Mouse (Mus musculus): ENCODE results near the gene Gm20458.

Gm20458 gene

DNA sequence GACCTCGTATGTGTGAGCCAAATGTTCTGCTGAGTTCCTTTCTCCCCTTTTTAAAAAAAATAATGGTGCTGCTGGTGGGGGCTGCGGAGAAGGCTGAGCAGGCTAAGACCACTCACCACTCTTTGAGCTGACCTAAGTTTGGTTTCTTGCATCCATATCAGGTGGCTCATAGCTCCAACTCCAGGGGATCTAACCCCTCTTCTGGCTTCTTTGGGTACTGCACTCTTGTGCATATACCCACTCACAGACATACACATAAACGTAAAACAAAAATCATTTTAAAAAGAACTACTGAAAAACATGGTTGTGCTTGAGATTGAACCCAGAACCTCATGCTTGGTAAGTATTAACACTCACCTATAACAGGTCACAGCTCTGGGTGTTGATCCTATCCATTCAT is 44.2 kb downstream of the Gm20458 start:
- DNase-seq, result no peak

DNA sequence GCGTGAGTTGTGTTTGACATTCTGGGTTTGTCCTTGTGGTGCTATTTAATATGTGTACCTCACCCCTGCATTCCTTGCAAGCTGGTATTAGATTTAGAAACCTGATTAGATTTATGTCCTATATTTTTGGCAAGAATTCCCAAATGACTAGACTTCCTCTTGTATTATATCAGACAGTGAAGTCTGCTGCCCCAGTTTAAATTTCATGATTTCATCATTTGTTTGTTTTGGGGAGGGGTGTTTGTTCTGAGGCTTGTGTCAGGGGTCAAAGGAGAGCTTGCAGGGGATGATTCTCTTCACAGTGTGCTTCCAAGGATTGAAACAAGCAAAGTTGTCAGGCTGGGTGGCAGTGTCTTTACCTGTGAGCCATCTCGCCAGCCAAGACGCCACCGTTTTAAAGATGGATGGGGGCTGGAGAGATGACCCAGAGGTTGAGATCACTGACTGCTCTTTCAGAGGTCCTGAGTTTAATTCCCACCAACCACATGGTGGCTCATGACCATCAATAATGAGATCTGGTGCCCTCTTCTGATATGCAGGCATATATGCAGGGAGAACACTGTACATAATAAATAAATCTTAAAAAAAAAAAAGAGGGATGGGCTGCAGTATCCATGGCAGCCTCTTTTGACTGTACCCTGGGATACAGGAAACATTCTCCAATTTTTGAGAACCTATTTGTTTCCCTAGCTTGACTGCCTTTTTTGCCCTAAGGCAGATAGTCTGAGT is 45.0 kb downstream of the Gm20458 start:
- no peak for DNase-seq

DNA sequence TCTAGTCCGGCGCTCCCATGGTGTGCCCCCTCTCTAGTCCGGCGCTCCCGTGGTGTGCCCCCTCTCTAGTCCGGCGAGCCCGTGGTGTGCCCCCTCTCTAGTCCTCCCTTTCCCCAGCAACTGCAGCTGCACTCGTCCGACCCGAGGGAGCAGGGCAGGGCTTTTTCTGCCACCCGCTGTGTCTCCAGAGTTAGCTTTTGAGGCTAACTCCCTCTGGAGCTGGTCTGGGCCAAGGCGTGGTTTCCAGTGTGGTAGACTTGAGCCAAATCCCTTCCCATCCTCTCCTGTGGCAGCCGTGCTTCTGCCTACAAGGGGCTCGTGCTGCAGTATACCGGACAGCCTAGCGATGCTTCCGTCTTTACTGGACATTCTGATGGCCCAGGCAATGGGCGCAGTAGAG is 47.0 kb downstream of the Gm20458 start:
- no peak for DNase-seq

DNA sequence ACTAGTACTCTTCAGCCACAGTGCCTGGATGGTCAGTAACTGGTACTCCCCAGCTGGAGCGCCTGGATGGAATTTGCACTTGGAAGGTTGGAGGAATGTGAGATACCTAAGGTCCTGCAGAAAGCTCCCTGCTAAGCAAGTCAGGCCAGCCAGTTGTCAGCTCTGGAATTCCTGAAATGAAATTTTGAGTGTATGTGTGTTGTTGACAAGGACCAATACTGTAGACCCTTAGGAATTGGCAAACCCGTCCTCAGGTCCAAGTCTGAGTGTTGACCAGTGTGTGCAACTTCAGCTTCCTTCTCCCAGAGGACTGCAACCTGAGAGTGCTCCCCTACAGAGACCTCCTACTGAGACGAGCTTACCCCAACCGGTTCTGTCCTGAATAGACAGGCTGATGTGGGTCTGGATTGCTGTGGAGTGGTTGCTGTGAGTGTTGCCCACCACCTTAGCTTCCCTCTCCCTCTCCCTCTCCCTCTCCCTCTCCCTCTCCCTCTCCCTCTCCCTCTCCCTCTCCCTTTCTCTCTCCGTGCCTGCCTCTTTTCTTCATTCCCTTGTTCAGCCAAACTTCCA is 49.9 kb downstream of the Gm20458 start:
- DNase-seq, result no peak

DNA sequence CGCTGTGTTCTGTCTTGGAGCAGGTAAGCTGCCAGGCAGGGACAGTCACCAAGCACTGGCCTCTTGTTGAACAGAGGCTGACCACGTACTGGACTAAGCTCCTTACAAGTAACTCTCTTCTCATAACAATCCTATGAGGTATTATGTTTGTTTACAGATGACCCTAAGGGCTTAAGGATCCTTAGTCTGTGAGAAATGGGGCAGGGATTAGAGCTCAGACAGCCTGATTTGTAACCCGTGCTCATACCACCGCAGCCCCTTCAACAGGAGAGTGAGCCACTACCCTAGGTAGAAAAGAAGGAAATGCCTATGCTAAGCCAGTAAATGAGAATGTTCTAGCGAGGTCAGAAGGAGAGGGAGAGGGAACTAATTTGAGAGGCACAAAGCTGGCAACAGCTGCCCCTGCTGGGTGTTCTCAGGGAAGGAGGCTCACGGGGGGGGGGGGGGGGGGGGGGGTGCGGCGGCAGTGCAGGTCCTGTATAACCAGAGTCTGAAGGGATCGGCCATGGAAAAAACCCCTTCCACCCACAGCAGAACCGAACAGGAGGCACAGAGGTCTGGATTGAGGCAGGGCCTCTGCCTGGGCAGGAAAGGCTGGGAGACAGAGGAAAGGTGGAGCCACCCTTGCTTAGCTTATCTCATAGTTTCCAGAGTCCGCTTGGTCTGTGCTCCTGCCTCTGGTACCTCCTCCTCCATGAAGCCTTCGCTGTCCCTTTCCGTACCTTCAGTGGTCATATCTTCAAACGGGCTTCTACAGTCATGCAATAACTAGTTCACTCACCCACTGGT is 51.5 kb downstream of the Gm20458 start:
- DNase-seq, result no peak

DNA sequence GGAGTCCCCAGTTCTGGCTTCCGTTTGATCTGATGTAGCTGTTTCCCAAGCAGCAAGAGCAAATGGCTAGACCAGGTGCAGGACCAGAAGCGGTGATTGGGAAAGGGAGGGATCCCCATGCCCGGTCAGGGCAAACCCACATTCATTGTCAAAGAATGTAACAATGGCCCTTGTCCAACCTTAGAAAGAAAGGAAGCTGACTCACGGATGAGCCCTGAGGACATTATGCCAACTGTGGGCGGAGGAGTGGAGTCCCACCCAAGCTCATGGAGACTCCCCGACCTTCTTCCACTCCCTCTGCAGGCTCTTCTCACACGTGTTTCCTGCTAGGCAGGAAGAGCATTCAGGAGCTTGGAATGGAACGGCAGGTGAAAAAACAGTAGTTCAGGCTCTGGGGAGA is 52.6 kb downstream of the Gm20458 start:
- no peak for DNase-seq

DNA sequence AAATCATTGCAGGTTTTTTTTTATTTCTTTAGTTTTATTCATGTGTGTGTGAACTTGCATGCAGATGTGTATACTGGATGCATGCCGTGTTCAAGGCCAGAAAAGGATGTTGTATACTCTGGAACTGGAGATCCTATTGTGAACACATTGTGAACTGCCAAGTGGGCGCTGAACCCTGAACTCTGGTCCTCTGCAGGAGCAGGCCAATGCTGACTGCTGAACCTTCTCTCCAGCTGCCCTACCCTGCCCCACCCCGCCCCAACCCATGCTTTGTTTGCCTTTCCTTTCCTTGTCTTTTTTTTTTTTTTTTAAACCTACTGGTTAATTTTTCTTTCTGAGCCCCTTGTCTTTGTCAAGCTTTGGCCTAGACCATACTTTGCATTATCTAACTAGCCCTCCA is 54.1 kb downstream of the Gm20458 start:
- DNase-seq, result no peak

DNA sequence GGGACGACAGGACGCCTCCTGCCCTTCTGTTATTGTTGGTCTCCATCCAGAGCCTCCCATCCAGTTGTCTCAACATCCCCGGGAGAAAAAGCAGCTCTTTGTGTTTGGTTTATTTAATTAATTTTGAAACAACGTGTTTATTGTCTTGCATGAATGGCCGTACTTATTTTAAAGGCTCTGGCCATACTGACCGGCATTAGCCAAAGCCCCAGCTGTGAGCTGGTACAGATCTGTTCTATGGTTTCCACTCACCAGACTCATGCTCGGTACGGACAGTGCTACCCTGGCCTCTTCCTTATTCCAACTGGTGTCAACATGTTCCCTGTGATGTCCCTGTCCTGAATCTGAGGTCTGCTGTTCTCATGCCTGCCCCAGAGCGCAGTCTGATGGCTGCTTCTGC is 55.1 kb downstream of the Gm20458 start:
- DNase-seq, result no peak

DNA sequence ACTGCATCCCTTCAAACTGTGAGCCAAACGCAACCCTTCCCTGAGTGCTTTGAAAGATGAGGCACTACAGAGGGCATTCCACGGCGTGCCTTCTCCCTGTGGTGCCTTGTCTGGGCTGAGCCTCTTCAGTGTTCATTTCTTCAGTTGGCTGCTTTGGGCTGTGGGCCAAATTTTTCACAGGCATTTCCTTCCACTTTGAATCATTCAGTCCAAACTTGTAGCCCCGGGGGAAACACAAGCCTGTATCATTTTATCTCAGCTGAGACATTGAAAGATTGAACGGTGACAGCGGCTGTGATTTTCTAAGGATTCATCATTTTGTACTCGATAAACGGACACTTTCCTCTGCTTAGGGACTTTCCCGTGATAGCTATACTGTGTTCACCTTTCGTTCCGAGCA is 55.8 kb downstream of the Gm20458 start:
- no peak for DNase-seq

DNA sequence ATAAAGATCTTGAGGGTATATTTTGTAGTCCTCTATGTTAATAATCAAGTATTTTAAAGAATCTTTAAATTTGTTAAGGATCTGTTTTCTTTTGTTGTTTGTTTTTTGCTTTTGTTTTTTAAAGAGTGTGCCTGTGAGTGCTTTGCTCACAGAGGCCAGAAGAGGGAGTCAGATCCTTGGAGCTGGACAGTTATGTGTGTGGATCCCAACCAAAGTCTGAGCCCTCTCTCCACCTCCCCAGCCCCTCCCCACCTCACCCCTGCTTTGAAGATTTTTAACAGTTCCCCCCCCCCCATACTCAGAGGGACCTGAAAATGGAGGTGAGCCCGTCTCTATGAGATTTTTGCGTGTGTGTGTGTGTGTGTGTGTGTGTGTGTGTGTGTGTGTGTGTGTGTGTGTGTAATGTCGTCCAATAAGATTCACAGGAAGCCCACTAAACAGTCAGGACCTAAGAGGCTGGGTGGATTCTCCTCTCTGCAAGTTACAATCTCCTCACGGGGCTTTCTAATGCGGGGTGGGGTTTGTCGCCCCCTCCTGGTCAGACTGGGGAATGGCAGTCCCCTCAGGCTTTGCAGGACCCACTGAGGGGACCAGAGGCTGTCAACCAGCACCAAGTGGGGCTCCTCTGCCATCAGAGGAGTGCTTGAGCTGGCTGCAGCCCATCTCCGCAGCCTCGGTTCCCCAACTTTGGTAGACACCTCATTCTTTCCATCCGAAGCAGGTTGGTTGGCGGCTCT is 56.9 kb downstream of the Gm20458 start:
- peak; percentile 87 to 89 for DNase-seq

DNA sequence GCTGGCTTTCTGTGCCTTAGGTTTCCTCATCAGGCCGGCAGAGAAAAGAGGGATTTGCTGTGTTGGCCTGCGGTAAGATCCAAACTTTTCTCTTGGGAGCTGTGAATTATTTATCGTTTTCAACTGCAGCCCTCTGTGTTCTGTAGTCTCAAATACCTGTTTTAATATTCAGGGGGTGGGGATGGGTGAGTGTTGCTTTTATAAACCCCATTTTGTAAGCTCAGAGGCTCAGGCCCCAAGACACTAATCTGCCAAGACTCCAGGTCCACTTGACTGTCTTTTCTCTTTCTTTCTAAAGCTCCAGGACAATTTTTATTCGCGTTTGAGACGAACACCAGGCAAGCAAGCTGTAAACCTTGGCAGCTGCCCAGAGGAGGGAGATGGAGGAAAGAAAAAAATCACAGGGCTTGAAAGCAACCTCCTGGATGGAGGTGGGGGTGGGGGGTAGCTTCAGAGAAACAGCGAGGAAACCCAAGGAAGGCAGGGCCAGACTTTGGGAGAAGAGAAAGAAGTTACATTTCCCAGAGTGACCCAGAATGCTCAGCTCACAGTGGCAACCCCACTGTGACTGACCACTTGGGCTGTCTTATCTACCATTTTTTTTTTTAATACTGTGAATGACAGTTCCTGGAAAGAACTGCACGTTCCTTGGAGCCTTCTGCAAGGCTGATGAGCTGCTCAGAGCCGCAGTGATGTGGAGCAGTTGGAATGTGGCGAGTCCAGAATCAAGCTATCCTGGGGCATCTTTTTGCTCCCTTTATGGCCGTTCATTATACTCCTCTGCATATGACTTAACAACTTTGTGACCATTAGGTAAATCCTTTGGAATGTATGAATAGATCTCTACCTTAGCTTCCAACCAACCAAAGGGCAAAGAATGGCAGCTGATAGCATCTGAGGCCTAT is 57.8 kb downstream of the Gm20458 start:
- no peak for DNase-seq

DNA sequence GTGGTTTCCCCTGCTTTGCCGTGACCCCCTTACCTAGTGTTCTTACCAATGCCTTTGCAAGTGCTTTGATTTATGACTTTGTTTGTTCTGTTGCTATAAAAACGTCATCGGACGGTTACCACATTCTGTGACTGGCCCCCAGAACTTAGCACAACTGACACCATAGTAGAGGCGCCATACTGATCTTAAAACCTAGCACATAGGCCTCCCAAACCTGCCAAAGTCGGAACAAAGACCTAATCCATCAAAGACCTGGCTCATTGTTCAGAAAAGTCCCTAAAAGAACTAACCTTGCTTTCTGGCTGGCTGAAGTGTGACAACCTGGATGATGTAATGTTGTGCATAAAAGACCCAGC is 58.4 kb downstream of the Gm20458 start:
- DNase-seq, result no peak

DNA sequence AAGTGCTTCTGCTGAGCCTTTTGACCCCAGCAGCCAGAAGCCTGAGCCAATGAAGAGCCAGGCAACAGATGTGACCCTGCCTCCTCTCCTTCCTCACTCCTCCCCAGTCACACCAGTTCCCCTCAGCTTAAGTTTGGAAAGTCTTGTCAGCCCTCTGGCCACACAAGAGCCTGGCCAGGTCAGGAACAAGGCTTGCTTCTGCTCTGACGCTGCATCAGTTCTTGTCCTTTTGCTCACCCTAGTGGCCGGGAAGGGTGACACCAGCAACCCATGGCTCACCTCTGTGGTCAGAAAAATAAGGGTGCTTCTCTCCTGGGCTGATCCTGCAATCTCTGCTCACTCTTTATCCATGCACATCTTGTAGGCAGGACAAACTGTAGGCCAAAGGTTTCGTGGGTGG is 60.0 kb downstream of the Gm20458 start:
- DNase-seq, result peak; percentile 60 to 64

DNA sequence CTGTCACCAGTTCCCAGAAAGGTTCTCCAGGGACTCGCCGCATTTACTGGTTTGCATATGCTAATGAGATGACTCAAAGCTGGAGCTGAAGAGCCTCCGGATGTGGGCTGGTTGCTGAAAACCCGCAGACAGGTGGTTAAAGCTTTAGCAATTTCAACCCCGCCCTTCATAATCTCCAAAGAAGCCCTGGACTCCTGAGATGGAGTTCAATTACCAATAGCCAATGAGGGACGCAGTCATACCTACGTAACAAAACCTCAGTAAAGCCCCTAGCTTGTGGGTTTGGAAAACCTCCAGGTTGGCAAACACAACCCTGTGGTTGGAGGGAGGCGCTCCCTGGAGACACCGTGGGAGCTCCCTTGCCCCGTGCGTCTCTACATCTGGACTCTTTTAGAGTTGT is 61.1 kb downstream of the Gm20458 start:
- DNase-seq, result peak; percentile 80 to 86

DNA sequence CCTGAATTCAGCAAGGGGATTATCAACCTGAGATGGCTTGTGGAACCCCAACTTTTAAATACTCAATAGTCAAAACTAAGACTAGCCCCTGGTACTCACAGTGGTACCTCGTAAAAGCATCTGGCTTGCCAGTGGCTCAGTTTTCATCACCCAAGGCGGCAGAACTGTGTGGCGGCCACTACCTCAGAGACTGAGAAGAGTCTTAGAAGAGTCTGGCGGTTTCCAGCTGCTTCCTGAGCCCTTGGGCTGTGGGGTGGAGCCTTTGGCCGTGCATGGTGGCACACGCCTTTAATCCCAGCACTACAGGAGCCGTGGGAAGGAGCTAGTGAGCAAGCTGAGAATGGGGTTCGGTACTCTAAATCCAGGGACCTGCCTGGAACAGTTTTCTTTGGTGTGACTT is 61.5 kb downstream of the Gm20458 start:
- no peak for DNase-seq

DNA sequence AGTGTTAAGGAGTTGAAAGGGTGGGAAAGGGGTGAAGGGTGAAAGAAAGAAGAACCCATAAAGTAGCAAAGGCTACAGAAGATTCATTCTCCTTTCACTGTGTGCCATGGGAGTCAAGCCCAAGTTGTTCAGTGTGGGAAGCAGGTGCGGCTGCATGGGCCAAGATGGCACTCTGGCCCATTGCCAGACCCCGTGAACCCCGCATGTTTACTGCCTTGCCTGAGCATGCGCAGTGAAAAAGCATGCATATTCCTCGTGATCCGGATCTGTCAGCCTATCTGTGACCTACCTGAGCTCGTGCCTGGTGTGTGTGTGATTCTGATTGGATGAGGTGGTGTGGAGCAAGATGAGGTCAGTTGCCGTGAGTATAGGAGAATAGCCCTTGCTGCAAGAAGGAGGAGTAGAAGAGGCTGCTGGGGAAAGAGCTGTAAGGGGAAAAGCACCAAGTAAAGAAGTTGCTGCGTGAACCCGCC is 62.6 kb downstream of the Gm20458 start:
- DNase-seq, result peak in 1 of 2 experiments; percentile 12

DNA sequence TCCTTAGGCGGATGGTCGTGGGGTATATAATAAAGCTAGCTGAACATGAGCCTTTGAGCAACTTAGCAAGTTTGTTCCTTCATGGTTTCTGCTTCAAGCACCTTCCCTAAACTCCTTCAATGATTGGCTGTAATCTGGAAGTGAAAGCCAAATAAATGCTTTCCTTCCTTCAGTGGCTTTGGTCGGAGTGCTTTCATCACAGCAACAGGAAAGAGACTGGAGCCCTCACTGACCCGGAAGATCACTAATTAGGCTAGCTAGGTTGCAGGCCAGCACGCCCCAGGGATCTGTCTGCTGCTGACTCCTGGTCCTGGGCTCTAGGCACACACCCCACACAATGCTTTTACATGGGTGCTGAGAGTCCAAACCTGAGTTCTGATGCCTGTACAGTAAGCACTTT is 67.8 kb downstream of the Gm20458 start:
- DNase-seq, result no peak

DNA sequence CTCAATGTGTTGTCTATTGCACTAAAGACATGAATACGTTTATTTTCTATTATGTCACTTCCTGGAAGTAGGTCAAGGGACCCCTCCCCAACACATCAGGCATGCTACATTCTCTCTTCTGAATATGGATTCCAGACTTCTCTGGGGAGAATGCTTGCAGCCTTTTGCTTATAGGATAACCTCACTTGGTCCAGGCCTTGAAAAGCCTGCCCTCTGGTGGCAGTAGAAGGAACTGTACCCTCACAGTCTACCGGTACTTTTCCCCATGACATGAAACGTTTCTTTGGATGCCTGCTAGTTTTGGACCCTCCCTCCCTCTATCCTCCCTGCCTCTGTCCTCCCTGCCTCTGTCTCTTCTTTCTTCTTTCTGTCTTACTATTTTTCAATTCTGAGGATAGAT is 70.4 kb downstream of the Gm20458 start:
- DNase-seq, result peak; percentile 87 to 89

DNA sequence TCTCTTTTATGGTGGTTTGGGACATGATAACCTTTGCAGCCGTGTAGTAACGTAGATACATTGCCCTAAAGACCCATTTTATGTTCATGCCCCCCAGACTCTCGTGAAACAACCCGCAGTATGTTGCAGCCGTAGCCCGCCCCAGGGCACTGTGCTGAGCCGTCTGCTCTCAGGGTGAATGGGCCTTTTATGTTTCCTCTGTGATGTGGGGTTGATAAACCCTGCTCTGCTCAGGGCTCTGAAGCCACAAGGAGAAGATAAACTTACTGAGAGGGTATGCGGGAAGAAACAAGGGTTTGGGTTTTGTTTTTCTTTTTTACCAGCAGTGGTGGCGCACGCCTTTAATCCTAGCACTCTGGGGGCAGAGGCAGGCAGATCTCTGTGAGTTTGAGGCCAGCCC is 73.5 kb downstream of the Gm20458 start:
- DNase-seq, result no peak

DNA sequence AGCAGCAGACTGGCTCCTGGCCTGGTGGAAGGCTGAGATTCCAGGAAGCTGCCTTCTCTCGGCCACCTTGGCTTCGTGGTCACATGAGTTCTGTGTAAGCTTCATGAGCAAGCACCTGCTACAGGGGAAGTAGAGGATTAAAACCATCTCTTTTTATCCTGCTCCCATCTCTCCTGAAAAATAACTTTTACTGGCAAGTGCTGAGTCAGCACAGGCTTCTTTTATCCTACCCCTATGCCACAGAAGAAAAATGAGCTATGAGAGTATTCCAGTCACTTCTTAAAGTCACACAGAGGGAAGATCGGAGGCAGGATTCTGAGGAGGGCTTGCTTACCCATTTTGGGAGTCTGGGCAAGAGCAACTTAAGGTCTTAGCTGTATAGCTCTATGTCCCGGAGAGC is 76.2 kb downstream of the Gm20458 start:
- DNase-seq, result no peak

All from B cell, adult 2 months (primary cell).